Mouse (Mus musculus) layer of hippocampus, postnatal 14 days (tissue): ENCODE results near the gene 9130019O22Rik. TPM values are rescaled to one million over a fixed set of nuclear protein-coding genes. Genes with fewer than 3 reads are reported as not detected.
"Not testable (repeated sequence)": the region's sequence is repeated elsewhere in the genome, so short reads cannot be mapped to it uniquely, and the experiment has no call there.

Experiments used
- DNase-seq, 2 experiments: peaks; one replicate each; pipeline ENCODE4 v3.0.0; 2021 to 2022; ENCODE audit warnings: low spot score in 2 of 2, mixed read lengths in 1 of 2
- long read RNA-seq, 2 experiments: library from polyadenylated mRNA; stranded (forward); transcript quantifications; one replicate each; pipeline ENCODE4 v2.0.0; 2021
- total RNA-seq, 2 experiments: library from RNA; stranded (reverse); gene quantifications; 2 replicates each; pipeline ENCODE4 v1.2.3; 2021

The 9130019O22Rik gene
- 1 to 10 TPM; 2.7 to 3.2 TPM for total RNA-seq
- long read RNA-seq, experiment 1, partial matches to known transcripts = 0 of 4 reads
- long read RNA-seq, experiment 1, other reads (novel, unspliced or antisense) = 2 of 4 reads
- long read RNA-seq, experiment 2, partial matches to known transcripts = 1 of 3 reads
- long read RNA-seq, experiment 2, other reads (novel, unspliced or antisense) = 2 of 3 reads

DNA sequence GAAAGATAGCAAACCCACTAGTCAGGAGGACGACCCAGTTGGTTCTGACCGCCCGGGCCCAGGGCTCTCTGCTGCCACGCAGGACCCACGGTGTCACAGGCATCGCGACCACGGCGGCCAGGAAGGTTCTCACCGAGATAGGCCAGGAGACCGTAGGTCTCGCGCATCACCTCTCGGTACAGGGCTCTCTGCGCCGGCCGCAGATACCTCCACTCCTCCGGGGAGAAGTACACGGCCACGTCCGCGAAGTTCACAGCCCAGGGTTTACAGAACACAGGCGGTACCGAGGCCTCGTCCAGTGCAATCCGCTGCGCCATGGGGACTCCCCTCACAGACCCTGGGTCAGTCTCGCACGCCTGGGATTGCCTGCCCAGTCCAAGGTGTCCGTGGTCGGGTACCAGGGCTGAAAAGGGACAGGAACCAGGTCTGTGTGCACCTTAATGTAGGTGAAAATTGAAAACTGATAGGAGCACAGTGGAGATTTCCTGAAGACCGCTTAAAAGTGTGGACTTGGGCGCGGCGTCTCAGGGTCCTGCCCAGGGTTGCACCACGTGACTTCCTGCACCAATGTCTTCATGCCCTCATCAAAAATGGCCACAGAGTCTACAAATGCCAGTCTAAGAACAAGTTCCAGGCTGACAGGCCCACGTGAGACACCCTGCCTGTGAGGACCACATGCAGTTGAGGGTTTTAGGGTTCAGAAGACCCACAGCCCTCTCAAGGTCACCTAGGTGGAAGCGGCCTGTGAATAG, at the start of gene 9130019O22Rik:
9130019O22Rik (minus strand) TSS at position 526 of the 752 bp plus-strand sequence.
- DNase-seq = peak; percentile 83 to 94

DNA sequence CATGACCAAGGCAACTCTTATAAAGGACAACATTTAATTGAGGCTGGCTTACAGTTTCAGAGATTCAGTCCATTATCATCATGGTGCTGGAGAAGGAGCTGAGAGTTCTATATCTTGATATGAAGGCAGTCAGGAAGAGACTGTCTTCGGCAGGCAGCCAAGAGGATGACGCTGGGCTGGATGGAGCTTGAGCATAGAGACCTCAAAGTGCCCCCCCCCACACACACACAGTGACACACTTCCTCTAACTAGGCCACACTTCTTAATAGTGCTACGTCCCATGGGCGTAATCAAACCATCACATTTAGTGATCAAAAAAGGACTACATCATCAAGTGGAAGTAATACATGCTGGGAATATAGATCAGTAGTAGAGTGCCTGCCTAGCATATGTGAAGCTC, 48.2 kb upstream of the 9130019O22Rik start:
- DNase-seq = no peak

DNA sequence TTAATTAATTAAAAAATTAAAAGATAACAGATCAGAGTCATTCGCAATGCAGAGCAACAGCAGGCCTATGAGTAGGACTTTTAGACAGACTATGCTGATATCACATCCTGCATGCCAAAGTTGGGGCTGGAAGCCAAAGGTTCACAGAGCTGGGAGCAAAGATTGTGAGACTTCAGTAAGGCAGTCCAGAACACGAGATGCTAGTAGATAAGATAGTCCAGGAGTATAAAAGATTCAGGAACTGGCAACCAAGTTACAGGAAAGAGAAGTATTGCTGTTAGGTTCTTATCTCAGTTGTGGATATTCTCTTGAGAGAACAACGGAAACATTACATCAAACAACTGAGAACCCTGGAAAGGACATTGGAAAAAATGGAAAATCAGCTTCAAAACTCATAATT, 39.4 kb upstream of the 9130019O22Rik start:
- DNase-seq = no peak

DNA sequence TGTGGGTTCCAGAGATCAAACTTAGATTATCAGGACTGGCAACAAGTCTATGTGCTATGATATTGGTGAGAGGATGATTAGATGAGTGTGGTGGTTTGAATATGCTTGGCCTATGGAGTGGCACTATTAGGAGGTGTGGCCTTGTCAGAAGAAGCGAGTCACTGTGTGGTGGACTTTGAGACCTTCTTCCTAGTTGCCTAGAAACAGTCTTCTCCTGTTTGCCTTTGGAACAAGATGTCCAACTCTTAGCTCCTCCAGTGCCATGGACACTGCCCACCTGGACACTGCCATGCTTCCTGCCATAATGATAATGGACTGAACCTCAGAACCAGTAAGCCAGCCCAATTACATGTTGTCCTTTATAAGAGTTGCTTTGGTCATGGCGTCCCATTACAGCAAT, 38.9 kb upstream of the 9130019O22Rik start:
- DNase-seq = no peak

DNA sequence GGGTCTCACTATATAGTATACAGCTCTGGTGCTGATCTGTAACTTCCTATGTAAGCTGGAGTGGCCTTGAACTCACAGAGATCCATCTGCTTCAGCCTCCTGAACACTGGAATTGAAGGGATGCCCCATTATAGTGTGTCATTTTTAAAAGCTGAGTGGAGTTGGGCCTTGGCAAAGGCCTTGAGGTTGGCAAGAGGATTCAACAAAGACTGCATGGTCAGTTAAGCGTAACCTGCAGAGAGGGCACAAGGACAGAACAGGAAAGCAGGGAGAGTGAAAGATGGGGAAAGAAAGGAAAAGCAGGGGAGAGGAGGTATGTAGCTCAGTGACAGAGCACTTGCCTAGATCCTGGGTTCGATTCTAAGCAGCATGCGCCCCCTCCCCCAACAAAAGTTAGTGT, 38.3 kb upstream of the 9130019O22Rik start:
- no peak for DNase-seq

DNA sequence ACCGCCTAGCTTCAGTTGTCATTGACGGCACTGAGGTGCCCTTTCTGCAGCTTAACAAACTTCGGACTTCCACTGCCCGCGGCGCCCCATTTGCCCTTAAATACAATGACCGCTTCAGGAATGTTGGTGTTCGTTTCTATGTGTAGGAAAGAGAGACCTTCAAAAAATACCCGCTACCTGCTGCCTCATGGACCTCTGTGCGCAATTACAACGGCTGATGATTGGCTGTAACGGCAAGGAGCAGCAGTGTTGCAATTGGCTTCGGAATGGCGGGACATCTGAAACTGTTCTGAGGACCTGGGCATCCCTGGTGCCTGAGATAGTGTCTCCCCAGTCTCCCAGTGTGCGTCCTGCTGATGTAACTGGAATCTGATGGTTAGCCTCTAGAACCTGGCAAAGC, 35.3 kb upstream of the 9130019O22Rik start:
- DNase-seq = peak; percentile 28 to 42

DNA sequence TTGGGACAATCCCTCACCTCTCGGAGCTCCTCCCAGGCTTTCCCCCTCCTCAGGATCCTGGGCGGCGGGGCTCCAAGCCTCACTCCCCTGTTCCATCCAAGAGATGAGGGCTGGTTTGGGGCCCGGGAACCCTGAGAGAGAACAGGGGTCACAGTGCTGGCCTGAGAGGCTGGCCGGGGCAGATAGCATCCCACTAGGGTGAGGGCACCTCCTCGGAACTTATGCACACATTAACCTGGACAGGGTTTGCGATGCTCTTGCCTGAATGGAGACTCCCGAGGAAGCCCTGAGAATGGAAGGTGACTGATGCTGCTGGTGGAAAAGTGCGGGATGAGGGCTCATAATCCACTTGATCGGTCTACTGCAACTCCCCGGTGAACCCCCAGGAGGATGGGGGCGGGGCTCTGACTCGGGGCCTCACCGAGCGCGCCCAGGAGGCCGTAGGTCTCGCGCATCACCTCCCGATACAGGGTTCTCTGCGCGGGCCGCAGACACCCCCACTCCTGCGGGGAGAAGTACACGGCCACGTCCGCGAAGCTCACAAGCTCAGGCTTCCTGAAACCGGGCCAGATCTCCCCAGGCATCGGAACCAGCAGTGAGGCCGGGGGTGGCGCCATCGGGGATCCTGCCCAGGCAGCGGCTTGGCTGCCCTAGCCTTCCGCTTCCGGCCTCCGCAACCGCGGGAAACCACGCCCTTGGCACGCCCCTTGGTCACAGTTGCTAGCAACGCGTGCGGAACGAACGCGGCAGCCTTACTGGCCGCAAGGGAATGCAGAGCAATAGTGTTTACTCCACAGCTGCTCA, 34.6 kb upstream of the 9130019O22Rik start, which contains the start of gene Zfp688:
Zfp688 (minus strand) TSS at position 681 of the 804 bp plus-strand sequence.
- peak; percentile 89 to 90 for DNase-seq

DNA sequence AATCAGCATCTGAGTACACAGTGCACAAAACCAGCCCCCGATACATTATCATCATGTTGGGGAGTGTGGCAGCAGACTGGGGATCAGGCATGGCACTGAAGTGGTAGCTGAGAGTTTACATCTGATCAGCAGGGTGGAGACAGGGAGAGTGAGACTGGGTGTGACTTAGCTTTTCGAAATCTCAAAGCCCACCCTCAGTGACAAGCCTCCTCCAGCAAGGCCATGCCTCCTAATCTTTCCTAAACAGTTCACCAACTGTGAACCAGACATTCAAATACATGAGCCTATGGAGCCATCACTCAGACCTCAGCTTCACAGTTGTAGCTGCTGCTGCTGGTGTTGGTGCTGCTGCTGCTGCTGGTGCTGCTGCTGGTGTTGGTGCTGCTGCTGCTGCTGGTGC, 24.5 kb upstream of the 9130019O22Rik start:
- DNase-seq = no peak

DNA sequence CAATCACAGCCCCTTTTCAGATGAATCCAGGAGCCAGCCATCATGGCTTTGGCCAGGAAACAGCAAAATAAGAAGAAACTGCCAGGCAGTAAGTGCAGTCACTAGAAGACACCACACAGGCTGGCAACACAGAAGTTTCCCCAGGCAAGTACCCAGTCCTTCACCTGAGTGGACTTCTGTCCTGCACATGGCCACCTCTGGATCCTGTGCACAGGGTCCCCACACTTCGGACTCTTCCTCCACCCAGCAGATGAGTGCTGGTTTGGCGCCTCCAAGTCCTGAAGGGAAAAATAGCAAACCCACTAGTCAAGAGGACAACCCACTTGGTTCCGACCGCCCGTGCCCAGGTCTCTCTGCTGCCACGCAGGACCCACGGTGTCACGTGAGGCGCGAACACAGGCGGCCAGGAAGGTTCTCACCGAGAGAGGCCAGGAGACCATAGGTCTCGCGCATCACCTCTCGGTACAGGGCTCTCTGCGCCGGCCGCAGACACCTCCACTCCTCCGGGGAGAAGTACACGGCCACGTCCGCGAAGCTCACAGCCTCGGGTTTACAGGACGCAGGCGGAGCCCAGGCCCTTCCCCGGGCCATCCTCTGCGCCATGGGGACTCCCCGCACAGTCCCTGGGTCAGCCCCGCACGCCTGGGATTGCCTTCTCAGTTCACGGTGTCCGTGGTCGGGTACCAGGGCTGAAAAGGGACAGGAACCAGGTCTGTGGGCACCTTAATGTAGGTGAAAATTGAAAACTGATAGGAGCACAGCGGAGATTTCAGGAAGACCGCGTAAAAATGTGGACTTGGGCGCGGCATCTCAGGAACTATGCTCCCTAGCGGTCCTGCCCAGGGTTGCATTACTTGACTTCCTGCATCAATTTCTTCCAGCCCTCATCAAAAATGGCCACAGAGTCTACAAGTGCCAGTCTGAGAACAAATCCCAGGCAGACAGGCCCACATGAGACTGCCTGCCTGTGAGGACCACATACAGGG, 19.3 kb upstream of the 9130019O22Rik start, which contains the start of gene Zfp764:
Zfp764 (minus strand) TSS at position 821 of the 986 bp plus-strand sequence.
- DNase-seq = peak; percentile 82 to 90

DNA sequence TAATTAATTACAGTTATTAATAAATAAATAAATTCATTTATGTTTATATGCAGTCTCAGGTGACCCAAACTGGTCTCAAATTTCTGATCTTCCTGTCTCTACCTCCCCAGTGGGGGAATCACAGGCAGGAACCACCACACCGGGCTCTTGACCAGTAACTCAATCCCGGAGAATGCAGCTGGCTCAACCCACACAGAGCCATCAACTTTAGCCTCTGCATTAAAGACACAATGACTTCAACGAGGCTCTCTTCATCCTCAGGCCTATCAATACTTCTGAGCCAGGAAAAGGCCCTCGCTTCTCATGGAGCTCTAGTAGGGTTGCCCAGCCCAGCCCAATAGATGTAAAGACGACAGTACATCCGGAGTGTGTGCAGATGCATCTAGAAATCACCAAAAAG, 17.1 kb upstream of the 9130019O22Rik start:
- not testable (repeated sequence) for DNase-seq

DNA sequence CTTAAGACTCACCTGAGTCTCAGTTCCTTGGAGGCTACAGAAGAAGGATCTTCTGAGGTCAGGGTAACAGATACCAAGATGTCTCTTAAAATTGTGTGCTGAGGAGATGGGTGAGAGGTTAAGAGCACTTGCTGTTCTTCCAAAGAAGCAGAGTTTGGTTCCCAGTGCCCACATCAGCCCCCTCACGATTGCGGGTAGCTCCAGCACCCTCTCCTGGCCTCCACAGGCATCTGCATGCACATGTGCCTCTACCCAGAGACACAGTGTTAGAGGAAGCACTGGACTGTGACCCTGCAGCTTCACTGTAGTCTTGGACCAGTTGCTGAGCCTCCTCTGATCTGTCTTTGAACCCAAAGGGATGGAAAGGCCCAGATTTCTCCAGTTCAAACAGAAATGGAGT, 16.0 kb upstream of the 9130019O22Rik start:
- DNase-seq = no peak

DNA sequence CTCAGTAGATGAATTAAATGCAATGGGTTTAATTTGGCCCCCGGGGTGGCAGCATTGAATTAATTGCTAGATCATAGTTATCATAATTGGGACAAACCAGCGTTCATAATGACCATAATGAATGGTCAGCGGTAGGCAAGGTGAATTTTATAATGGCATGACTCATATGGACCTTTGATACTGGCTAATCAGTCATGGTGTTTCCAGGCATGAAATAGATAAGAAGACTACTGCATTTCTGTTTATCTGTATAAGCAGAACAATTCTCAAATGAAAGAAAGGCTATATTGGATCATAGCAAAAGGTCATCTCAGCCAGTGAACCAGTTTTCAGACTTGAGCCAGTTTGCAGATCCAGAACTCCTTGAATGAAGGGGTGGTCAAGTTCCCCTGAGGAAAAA, 13.4 kb upstream of the 9130019O22Rik start:
- DNase-seq = no peak

DNA sequence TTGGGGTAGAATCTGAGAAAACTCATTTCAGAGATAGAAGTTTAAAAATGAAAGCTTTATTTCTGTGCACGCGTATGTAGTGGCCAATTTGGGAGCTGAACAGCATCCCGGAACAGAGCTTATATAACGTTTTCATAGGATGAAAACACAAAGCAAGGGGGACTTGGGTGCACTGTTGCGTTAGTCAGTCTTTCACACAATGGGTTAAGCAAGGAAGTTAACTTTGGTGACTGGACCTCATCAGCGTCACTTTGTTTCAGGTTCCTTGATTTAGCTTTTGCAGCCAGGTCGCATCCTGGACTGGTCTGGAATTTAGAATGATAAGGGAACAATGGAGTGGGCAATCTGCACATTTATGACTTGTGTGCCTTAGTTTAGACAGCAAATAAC, 7.0 kb upstream of the 9130019O22Rik start:
- DNase-seq = no peak

DNA sequence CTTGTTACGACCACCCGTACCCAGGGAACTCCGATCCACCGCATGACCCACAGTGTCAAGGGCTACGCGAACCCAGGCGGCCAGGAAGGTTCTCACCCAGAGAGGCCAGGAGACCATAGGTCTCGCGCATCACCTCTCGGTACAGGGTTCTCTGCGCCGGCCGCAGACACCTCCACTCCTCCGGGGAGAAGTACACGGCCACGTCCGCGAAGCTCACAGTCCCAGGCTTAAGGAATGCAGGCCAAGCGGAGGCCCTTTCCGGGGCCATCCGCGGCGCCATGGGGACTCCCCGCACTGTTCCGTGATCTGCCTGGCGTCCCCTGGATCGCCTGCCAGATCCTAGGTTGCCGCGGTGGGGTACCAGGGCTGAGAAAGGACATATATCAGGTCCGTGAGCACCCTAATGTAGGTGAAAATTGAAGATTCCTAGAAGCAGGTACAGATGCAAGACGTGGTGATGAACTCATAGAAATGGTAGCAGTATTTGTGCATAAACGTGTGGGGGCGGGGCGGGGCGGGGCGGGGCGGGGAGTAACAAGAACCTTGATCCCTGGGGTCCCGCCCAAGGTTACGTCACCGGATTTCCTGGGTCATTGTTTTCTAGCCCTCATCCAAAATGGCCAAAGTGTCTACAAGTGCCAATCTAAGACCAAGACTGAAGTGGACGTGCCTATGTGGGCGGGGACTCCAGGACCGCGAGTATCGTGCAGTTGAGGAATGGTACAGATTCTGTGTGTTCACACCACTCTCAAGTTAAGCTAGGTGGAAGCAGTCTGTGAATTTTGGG, 6.4 kb upstream of the 9130019O22Rik start, which contains the start of gene E430018J23Rik:
E430018J23Rik (minus strand) TSS at position 473 of the 787 bp plus-strand sequence.
- peak; percentile 94 to 99 for DNase-seq

DNA sequence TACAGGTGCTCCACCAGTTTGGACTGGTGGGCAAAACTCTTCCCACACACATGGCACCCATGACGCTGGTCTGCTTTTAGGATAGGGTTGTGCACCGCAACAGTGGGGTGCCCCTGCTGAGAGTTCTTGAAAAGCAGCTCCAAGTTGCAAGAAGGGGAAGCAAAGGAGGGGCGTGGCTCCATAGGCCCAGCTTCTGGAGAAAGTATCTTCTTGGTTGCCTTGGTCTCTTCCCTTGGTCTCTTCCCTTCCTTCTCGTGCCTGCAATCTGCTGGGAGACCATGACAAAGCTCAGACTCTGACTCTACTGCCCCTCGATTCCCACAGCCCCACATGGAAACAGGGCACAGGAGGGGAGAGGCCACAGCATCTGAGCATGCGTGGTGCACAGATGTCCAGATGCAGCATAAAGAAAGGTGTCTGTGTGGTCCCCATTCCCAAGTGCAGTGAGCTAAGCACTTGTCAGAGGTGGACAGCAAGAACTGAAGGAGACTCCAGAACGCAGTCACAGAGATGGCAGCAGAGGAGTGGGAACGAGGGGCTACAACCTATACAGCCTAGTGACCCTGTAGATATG, 5.4 kb upstream of the 9130019O22Rik start:
- no peak for DNase-seq

DNA sequence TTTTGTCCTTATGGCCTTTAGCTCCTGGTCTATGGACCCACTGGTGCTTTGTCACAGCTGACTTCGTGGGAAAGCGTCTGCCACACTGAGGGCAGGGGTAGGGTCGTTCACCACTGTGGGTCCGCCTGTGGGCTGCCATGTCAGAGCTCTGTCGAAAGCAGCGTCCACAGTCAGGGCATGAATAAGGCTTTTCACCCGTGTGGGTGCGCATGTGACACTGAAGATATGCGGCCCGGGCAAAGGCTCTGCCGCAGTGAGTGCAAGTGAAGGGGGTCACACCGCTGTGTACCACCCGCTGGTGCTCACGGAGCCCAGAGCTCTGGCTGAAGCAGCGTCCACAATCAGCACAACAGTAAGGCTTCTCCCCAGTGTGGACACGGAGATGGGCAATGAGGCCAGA, 4.6 kb upstream of the 9130019O22Rik start:
- DNase-seq = no peak

DNA sequence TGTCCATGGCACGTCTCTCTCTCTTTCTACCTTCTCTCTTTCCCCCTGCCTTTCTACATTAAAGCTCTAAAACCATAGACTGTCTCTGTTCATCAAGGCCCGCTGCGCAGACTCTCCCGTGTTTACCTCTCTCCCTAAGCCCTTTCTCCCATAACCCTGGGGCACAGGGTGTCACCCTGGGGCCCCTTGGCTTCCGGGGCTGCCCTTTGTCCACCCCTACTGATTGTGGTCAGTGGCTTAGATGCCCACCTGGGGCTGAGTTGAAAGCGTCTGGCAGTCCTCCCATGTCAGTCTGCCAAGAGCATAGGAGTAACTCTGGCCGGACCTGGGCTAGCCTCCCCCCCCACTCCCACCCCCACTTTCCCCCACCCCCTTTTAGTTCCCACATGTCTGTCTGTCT, 3.3 kb upstream of the 9130019O22Rik start:
- DNase-seq = no peak

DNA sequence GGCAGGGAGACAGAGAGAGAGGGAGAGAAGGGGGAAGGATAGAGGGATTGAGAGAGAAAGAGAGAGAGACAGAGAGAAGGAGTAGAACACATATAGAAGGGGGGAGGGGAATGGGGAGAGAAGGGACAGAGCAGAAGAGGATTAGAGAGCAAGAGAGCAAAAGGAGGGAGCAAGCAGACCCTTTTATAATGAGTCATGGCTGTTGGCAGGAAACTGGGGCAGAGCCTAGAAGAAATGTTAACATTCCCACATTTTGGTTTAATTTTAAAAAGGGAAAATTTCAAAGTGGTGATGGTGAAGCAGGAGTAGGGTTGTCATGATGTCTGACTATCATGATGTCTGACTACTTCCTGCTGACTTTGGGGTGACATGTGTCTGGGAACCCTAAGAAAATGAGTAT, 1.2 kb upstream of the 9130019O22Rik start:
- DNase-seq = not testable (repeated sequence)

DNA sequence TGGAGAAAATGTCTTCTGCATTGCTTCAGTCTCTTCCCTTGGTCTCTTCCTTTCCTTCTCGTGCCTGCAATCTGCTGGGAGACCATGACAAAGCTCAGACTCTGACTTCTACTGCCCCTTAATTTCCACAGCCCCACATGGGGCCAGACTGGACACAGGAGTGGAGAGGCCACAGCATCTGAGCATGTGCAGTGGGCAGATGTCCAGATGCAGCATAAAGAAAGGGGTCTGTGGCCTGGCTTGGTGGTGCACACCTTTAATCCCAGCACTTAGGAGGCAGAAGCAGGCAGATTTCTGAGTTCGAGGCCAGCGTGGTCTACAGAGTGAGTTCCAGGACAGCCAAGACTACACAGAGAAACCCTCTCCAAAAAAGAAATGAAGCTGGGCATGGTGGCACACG, 1.4 kb downstream of the 9130019O22Rik start:
- DNase-seq = not testable (repeated sequence)
